Mouse (Mus musculus) stomach, postnatal 0 days (tissue): ENCODE measurements around the gene Myh6. TPM values are rescaled to one million over a fixed set of nuclear protein-coding genes. Genes with fewer than 3 reads are reported as not detected.

Experiments
- ATAC-seq: fragments of 200-750 bp; cut with Nextera tagmentation; 2 replicates; pipeline ENCODE4 v1.8.0; 2017; ENCODE audit not compliant: low FRiP score, low TSS enrichment
- DNase-seq: peaks from one replicate; pipeline ENCODE4 v3.0.0-alpha.2; 2016; ENCODE audit warnings: low spot score
- H3K27ac ChIP-seq: fragments of 300-500 bp; sonication (generic); replicated peaks from 2 replicates; pipeline ENCODE4 v1.5.1; 2014; ENCODE audit warnings: mild to moderate bottlenecking, control low read depth
- H3K27me3 ChIP-seq: fragments of 300-500 bp; sonication (generic); 2 replicates; pipeline ENCODE4 v1.6.1; 2014; ENCODE audit warnings: low read length; ENCODE audit not compliant: control insufficient read depth, insufficient read depth
- H3K36me3 ChIP-seq: fragments of 300-500 bp; sonication (generic); 2 replicates; pipeline ENCODE4 v1.6.1; 2014; ENCODE audit warnings: low read length, mixed read lengths; ENCODE audit not compliant: control insufficient read depth, insufficient read depth
- H3K4me1 ChIP-seq: fragments of 300-500 bp; sonication (generic); replicated peaks from 2 replicates; pipeline ENCODE4 v1.6.1; 2014; ENCODE audit warnings: antibody characterized with exemption; ENCODE audit not compliant: control insufficient read depth, insufficient read depth
- H3K4me2 ChIP-seq: fragments of 300-500 bp; sonication (generic); replicated peaks from 2 replicates; pipeline ENCODE4 v1.6.1; 2014; ENCODE audit warnings: low read depth, mild to moderate bottlenecking, control low read depth, moderate library complexity
- H3K4me3 ChIP-seq: fragments of 300-500 bp; sonication (generic); 2 replicates; pipeline ENCODE4 v1.5.1; 2014; ENCODE audit warnings: low read depth, low read length, control low read depth
- H3K9ac ChIP-seq: fragments of 300-500 bp; sonication (generic); 2 replicates; pipeline ENCODE4 v1.6.1; 2014; ENCODE audit warnings: mild to moderate bottlenecking, low read length, control low read depth, mixed read lengths
- H3K9me3 ChIP-seq: fragments of 300-500 bp; sonication (generic); 2 replicates; pipeline ENCODE4 v1.6.1; 2016; ENCODE audit warnings: low read length; ENCODE audit not compliant: control insufficient read depth
- CTCF ChIP-seq: IDR thresholded peaks from 2 replicates; pipeline ENCODE4 v1.5.1; 2016; ENCODE audit warnings: antibody characterized with exemption, low read depth, mild to moderate bottlenecking, moderate library complexity
- EP300 ChIP-seq: optimal IDR thresholded peaks from 2 replicates; pipeline ENCODE3; 2016; ENCODE audit warnings: antibody characterized with exemption
- WGBS: fragments of 180-500 bp; shearing (Covaris S2); extraction: QIAGEN DNeasy Blood & Tissue Kit; methylation state at CpG from one replicate; pipeline ENCODE4 v1.1.7; 2014; 5-methylcytosine and 5-hydroxymethylcytosine counted together
- polyA plus RNA-seq: library from polyadenylated mRNA; unstranded; fragments of >200 nt; fragmentation: Nextera tagmentation; extraction: Ambion mirVana; gene quantifications from 2 replicates; pipeline ENCODE4 v1.2.1, GENCODE M21; 2015

Myh6 gene
- polyA plus RNA-seq, 1 experiment from 2014 or later, result 0.29 TPM

DNA sequence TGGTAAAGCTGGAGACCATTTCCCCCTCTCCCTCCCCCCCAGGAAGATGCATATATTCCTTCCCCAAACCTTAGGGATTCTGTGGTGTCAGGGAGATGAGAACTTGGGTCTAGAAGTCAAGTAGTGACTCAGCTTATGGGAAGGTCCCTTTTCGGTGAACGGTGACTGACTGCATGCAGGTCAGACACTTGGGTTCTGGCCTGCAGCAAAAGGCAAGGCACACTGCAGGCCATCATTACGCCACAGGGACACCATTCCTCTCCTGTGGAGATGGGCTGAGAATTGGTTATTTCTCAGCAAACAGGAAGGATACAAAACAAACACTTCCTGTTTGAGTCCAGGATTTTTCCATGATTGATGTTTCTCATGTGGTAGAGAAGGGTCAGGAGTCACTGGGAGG lies 7.5 kb downstream of the Myh6 start:
- Histone ChIP-seq H3K4me2 (no peak overlapping the region), H3K27ac (no peak overlapping the region), H3K27me3 (no peaks in the 10 kb centered on the region), H3K9me3 (no peaks in the 10 kb centered on the region), H3K4me3 (no peak overlapping the region), H3K4me1 (no peaks in the 10 kb centered on the region), H3K9ac (no peak overlapping the region), H3K36me3 (no peaks in the 10 kb centered on the region)
- DNase-seq (no peak), ATAC-seq (no peak)
- TF ChIP-seq EP300, result no peak
- no peak for TF ChIP-seq CTCF
- 92% methylated on average over 3 of the region's 3 CpGs for WGBS

DNA sequence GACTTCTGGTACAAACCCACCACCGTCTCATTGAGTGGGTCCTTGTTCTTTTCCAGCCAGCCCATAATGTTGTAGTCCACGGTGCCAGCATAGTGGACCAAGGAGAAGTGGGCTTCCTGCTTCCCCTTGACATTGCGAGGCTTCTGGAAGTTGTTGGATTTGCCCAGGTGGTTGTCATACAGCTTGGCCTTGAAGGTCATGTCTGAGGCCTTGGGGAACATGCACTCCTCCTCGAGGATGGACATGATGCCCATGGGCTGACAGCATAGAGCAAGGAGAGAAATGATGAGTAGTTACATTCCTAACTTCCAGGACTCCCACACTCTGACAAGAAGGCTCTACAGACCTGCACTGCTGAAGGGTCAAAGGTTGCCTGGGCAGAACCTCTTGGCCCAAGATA lies 8.2 kb downstream of the Myh6 start:
- Histone ChIP-seq H3K4me2 (no peak overlapping the region), H3K9me3 (no peaks in the 10 kb centered on the region), H3K36me3 (no peaks in the 10 kb centered on the region), H3K27me3 (no peaks in the 10 kb centered on the region), H3K4me3 (no peak overlapping the region), H3K4me1 (no peaks in the 10 kb centered on the region), H3K27ac (no peak overlapping the region), H3K9ac (no peak overlapping the region)
- 79% methylated on average over 4 of the region's 4 CpGs for WGBS
- no peak for TF ChIP-seq EP300
- no peak for TF ChIP-seq CTCF
- DNase-seq (no peak), ATAC-seq (no peak)

DNA sequence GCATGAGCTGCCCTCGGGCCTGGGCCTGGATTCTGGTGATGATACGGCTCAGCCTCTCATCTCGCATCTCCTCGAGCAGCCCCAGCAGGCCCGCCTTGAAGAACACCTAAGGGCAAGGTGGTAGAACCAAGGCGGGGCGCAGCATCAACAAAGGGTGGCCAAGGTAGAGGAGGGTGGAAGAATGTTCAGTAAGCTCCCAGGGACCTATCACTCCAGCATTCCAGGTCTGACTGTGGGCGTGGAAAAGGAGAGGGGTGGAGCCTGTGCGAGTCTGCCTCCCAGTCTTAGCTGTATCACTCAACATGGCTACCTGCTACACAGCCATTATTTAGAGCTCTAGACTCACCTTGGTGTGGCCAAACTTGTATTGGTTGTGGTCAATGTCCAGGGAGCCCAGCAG lies 10.2 kb downstream of the Myh6 start:
- no peaks in the 10 kb centered on the region for H3K9me3 ChIP-seq
- WGBS, result 73% methylated on average over 9 of the region's 9 CpGs
- H3K27me3 ChIP-seq, result no peaks in the 10 kb centered on the region
- ATAC-seq, result no peak
- H3K36me3 ChIP-seq, result no peaks in the 10 kb centered on the region
- TF ChIP-seq EP300 (no peak), CTCF (no peak)
- no peak overlapping the region for H3K4me2 ChIP-seq
- DNase-seq, result no peak
- no peak overlapping the region for H3K4me3 ChIP-seq
- no peak overlapping the region for H3K9ac ChIP-seq
- H3K27ac ChIP-seq, result no peak overlapping the region
- H3K4me1 ChIP-seq, result no peaks in the 10 kb centered on the region

DNA sequence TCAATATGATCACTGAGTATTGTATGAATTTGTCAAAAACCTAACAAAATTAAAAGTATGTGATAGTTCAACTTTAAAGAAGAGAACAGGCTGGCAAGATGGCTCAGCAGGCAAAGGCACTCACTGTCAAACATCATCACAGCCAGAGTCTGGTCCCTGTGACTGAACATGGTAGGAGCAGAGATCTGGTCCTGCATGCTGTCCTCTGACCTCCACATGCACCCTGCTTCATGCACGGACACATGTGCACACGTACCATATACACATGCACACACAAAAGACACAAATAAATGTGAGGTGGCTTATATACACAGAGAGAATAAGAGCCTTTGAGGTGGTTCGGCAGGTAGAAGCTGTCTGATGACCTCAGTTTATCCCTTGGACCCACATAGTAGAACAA lies 11.2 kb downstream of the Myh6 start:
- H3K9ac ChIP-seq, result no peak overlapping the region
- ATAC-seq (no peak), DNase-seq (no peak)
- H3K27me3 ChIP-seq, result no peaks in the 10 kb centered on the region
- TF ChIP-seq EP300, result no peak
- no peak for TF ChIP-seq CTCF
- H3K9me3 ChIP-seq, result no peaks in the 10 kb centered on the region
- H3K27ac ChIP-seq, result no peak overlapping the region
- no peak overlapping the region for H3K4me3 ChIP-seq
- no peaks in the 10 kb centered on the region for H3K4me1 ChIP-seq
- H3K36me3 ChIP-seq, result no peaks in the 10 kb centered on the region
- 70% methylated on average over 3 of the region's 3 CpGs for WGBS
- H3K4me2 ChIP-seq, result no peak overlapping the region

DNA sequence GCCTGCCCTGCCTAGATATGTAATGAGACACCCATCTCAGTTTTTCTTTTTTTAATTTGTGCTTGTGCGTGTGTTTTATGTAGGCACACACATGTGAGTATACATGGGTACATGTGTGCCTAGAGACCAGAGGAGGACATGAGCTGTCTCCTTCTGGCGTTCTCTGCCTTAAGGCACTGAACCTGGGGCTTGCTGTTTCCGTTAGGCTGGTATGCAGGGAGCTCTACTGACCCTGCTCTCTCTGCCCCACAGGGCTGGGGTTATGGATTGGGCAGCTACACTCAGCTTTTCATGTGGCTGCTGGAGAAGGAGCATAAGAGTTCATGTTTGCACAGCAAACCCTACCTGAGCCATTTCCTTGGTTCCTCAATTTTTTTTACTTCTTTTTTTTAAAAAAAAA lies 12.3 kb downstream of the Myh6 start:
- H3K36me3 ChIP-seq, result no peaks in the 10 kb centered on the region
- 67% methylated on average over 3 of the region's 3 CpGs for WGBS
- TF ChIP-seq CTCF (no peak), EP300 (no peak)
- DNase-seq (no peak), ATAC-seq (no peak)
- no peak overlapping the region for H3K9ac ChIP-seq
- H3K4me2 ChIP-seq, result no peak overlapping the region
- H3K9me3 ChIP-seq, result no peaks in the 10 kb centered on the region
- H3K27ac ChIP-seq, result no peak overlapping the region
- H3K4me1 ChIP-seq, result no peaks in the 10 kb centered on the region
- H3K27me3 ChIP-seq, result no peaks in the 10 kb centered on the region
- no peak overlapping the region for H3K4me3 ChIP-seq

DNA sequence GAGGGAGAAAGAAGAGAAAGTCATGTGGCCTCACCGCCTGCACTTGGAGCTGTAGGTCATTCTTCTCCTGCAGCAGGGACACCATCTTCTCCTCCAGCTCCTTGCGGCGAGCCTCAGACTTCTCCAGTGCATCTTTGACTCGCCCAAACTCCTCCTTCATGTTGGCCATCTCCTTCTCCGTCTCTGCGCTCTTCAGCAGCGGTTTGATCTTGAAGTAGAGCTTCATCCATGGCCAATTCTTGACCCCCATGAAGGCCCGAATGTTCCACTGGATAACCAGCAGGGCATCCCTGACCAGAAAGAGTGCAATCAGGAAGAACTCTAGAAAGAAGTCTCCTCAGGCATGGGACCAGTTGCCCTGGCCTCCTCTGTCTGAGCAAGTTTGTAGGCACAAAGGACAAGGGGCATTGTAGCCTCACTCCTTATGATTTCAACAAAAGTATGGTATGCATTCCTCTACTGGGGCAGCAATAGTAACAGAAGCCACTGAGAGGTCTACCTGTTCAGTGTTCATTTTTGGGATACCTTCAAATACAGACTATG lies 13.0 kb downstream of the Myh6 start:
- TF ChIP-seq CTCF (no peak), EP300 (no peak)
- Histone ChIP-seq H3K27me3 (no peaks in the 10 kb centered on the region), H3K4me3 (no peak overlapping the region), H3K9me3 (no peaks in the 10 kb centered on the region), H3K4me2 (no peak overlapping the region), H3K4me1 (no peaks in the 10 kb centered on the region), H3K9ac (no peak overlapping the region), H3K36me3 (no peaks in the 10 kb centered on the region), H3K27ac (no peak overlapping the region)
- DNase-seq, result no peak
- ATAC-seq, result no peak
- WGBS, result 89% methylated on average over 8 of the region's 8 CpGs
